Mouse (Mus musculus) stomach, embryonic 14.5 days (tissue): ENCODE measurements around the gene Mrpl53. TPM values are rescaled to one million over a fixed set of nuclear protein-coding genes. Genes with fewer than 3 reads are reported as not detected.

Experiments
- ATAC-seq: fragments of 200-750 bp; cut with Nextera tagmentation; 2 replicates; pipeline ENCODE4 v1.8.0; 2017; ENCODE audit warnings: low read depth, moderate TSS enrichment; ENCODE audit not compliant: insufficient number of reproducible peaks, insufficient read depth, low FRiP score
- H3K27ac ChIP-seq: fragments of 300-500 bp; sonication (generic); 2 replicates; pipeline ENCODE4 v1.5.1; 2014; ENCODE audit warnings: mild to moderate bottlenecking, low read length, moderate library complexity, mixed read lengths
- H3K27me3 ChIP-seq: fragments of 300-500 bp; sonication (generic); 2 replicates; pipeline ENCODE4 v1.6.1; 2014; ENCODE audit warnings: low read length, control low read depth, mixed read lengths; ENCODE audit not compliant: control insufficient read depth, insufficient read depth
- H3K36me3 ChIP-seq: fragments of 300-500 bp; sonication (generic); 2 replicates; pipeline ENCODE4 v1.6.1; 2014; ENCODE audit warnings: mild to moderate bottlenecking, control low read depth, low read length, moderate library complexity, mixed read lengths; ENCODE audit not compliant: control insufficient read depth, insufficient read depth
- H3K4me1 ChIP-seq: fragments of 300-500 bp; sonication (generic); 2 replicates; pipeline ENCODE4 v1.6.1; 2014; ENCODE audit warnings: low read length, control low read depth, mixed read lengths; ENCODE audit not compliant: control insufficient read depth, insufficient read depth
- H3K4me2 ChIP-seq: fragments of 300-500 bp; sonication (generic); replicated peaks from 2 replicates; pipeline ENCODE4 v1.6.1; 2014; ENCODE audit warnings: low read depth, low read length, control low read depth
- H3K4me3 ChIP-seq: fragments of 300-500 bp; sonication (generic); 2 replicates; pipeline ENCODE4 v1.5.1; 2014; ENCODE audit warnings: low read depth, low read length, control low read depth
- H3K9ac ChIP-seq: fragments of 300-500 bp; sonication (generic); replicated peaks from 2 replicates; pipeline ENCODE4 v1.6.1; 2014; ENCODE audit warnings: low read depth, mild to moderate bottlenecking, control low read depth, low read length, moderate library complexity, mixed read lengths
- H3K9me3 ChIP-seq: fragments of 300-500 bp; sonication (generic); 2 replicates; pipeline ENCODE4 v1.6.1; 2016; ENCODE audit warnings: low read depth, low read length, control low read depth; ENCODE audit not compliant: control insufficient read depth
- WGBS: fragments of 180-500 bp; shearing (Covaris S2); extraction: QIAGEN DNeasy Blood & Tissue Kit; methylation state at CpG from one replicate; pipeline ENCODE4 v1.1.7; 2014; 5-methylcytosine and 5-hydroxymethylcytosine counted together
- polyA plus RNA-seq: library from polyadenylated mRNA; unstranded; fragments of >200 nt; fragmentation: Nextera tagmentation; extraction: Ambion mirVana; gene quantifications from 2 replicates; pipeline ENCODE4 v1.2.1, GENCODE M21; 2014

Mrpl53 gene
- polyA plus RNA-seq, 1 experiment from 2014 or later = 129 TPM

- peak overlapping the region; percentile 66 for H3K4me3 ChIP-seq
- H3K4me2 ChIP-seq = peak overlapping the region; percentile 91
- under 1% methylated on average over 46 of the region's 52 CpGs for WGBS
- no peaks in the 10 kb centered on the region for H3K9me3 ChIP-seq
- no peak for ATAC-seq
- H3K9ac ChIP-seq = peak overlapping the region; percentile 87
- peaks cover 30% of the 10 kb centered on the region for H3K4me1 ChIP-seq
- H3K27me3 ChIP-seq = no peaks in the 10 kb centered on the region
- H3K27ac ChIP-seq = peak overlapping the region; percentile 99
- peaks cover 18% of the 10 kb centered on the region for H3K36me3 ChIP-seq
These were observed 13.2 kb downstream of the Mrpl53 start for GRCm38 (mm10) chr6:83121863-83122710.

GRCm38 (mm10) chr6:83122961-83123360 is 14.1 kb downstream of the Mrpl53 start:
- ATAC-seq = no peak
- WGBS = 91% methylated on average over 5 of the region's 5 CpGs

DNA sequence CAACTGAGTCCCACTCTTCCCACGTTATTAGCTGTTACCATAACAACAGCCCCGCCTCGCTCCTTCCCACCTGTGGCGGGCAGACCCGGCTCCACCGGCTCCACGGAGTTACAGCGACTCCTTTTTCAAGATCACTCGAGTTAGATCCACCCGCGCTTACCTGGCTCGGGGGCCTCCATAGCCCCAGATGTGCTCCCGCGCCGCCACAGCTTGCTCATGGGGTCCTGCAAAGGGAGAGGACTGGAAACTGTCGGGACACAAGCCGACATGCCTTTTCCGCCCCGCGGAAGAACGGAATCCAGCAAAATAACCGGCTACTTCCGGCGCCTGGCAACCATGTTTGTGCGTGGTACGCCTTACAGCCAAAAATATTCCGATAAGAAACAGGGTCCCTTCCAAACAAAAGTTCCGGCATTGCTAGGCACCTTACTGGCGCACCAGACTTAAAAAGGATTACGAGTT is 16.0 kb downstream of the Mrpl53 start:
- peak; percentile 5; the same call in 1 of the 2 replicates for ATAC-seq
- peak overlapping the region; percentile 63 for H3K9ac ChIP-seq
- peak overlapping the region; percentile 79 for H3K4me3 ChIP-seq
- WGBS = under 1% methylated on average over 30 of the region's 30 CpGs
- H3K4me2 ChIP-seq = peak overlapping the region; percentile 92
- no peaks in the 10 kb centered on the region for H3K9me3 ChIP-seq
- H3K27ac ChIP-seq = 0 out of 2 replicates have a peak overlapping the region, but pooled peaks have one; percentile 44
- no peaks in the 10 kb centered on the region for H3K36me3 ChIP-seq
- peaks cover 26% of the 10 kb centered on the region for H3K4me1 ChIP-seq
- H3K27me3 ChIP-seq = no peaks in the 10 kb centered on the region

More at GRCm38 (mm10) chr6:83122961-83123360, 14.1 kb downstream of the Mrpl53 start:
- no peaks in the 10 kb centered on the region for H3K27me3 ChIP-seq
- H3K4me3 ChIP-seq = no peak overlapping the region
- no peaks in the 10 kb centered on the region for H3K9me3 ChIP-seq
- peak overlapping the region; percentile 99; the same call in 1 of the 2 replicates for H3K27ac ChIP-seq
- H3K36me3 ChIP-seq = peaks cover 13% of the 10 kb centered on the region; the same call in 1 of the 2 replicates
- H3K4me2 ChIP-seq = peak overlapping the region; percentile 91
- H3K4me1 ChIP-seq = peaks cover 30% of the 10 kb centered on the region
- no peak overlapping the region for H3K9ac ChIP-seq

DNA sequence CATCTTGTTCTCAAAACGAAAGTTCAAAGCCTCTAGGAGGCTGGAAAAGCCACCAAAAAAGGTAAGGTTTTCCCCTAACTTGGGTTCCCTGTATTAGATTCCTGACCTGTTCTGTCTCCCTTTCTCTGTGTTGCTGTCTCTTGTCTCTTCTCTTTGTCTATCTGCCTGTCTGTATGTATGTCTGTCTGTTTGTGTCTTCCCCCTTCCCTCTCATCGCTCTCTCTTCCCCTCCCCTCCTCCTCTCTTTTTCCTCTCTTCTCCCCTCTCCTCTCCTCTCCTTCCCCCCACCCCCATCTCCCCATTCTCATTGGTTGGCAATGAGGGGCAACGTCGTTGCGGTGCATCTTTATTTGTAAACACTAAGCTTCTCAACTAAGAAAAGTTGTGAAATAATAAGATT is 16.5 kb downstream of the Mrpl53 start, which contains the start of gene Ino80b:
Gene Ino80b, minus strand, starts transcription at position 101 of the 400 bp plus-strand sequence.
- Histone ChIP-seq H3K4me1 (peaks cover 21% of the 10 kb centered on the region), H3K9me3 (no peaks in the 10 kb centered on the region), H3K36me3 (no peaks in the 10 kb centered on the region), H3K4me3 (peak within 1 kb of the TSS; percentile 79), H3K9ac (peak within 1 kb of the TSS; percentile 63), H3K27ac (0 out of 2 replicates have a peak within 1 kb of the TSS, but pooled peaks have one; percentile 44), H3K4me2 (peak within 1 kb of the TSS; percentile 92), H3K27me3 (no peaks in the 10 kb centered on the region)
- 28% methylated on average over 5 of the region's 5 CpGs for WGBS
- ATAC-seq = no peak

GRCm38 (mm10) chr6:83127419-83127818 is 18.6 kb downstream of the Mrpl53 start:
- whole genome bisulfite sequencing = 92% methylated on average over 5 of the region's 5 CpGs
- H3K27ac ChIP-seq = no peak overlapping the region
- no peak overlapping the region for H3K4me2 ChIP-seq
- H3K36me3 ChIP-seq = no peaks in the 10 kb centered on the region
- H3K4me1 ChIP-seq = peaks cover 15% of the 10 kb centered on the region
- ATAC-seq = no peak
- H3K9ac ChIP-seq = no peak overlapping the region
- no peak overlapping the region for H3K4me3 ChIP-seq
- no peaks in the 10 kb centered on the region for H3K9me3 ChIP-seq
- H3K27me3 ChIP-seq = no peaks in the 10 kb centered on the region

- no peak overlapping the region for H3K4me2 ChIP-seq
- WGBS = 55% methylated on average over 6 of the region's 6 CpGs
- H3K4me1 ChIP-seq = peaks cover 16% of the 10 kb centered on the region
- no peak overlapping the region for H3K4me3 ChIP-seq
- H3K27ac ChIP-seq = peak overlapping the region; percentile 68
- no peaks in the 10 kb centered on the region for H3K27me3 ChIP-seq
- no peaks in the 10 kb centered on the region for H3K36me3 ChIP-seq
- peak; percentile 55; the same call in 1 of the 2 replicates for ATAC-seq
- H3K9ac ChIP-seq = no peak overlapping the region
- no peaks in the 10 kb centered on the region for H3K9me3 ChIP-seq
These were observed 22.7 kb downstream of the Mrpl53 start for GRCm38 (mm10) chr6:83131469-83132034.

DNA sequence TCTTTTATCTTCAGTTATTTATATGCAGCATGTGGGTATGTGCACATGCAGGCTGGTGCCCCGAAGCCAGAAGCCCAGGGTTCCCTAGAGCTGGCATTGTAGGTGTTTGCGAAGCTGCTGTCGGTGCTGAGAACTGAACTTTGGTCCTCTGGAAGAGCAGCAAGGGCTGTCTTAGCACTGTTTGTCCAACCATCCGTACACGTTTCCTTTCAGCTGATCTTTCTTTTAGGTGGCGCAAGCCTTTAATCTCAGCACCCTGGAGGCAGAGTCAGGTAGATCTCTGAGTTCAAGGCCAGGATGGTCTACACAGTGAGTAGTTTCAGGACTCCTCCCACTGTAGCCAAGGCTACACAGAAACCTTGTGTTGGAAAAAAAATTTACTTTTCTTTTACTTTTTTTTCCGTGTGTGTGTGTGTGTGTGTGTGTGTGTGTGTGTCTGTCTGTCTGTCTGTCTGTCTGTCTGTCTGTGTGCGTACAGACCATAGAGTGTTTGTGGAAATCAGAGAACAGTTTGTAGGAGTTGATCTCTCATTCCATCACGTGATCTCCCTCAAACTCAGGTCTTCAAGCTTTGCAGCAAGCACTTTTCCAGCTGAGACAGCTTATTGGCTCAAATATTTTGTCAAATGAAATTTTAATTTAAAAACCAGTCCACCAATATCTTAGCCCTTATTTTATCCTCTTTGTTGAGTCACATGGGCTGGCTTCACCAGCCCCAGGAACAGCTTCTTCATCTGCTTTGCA is 23.5 kb downstream of the Mrpl53 start:
- H3K27ac ChIP-seq = peak overlapping the region; percentile 44; the same call in 1 of the 2 replicates
- no peaks in the 10 kb centered on the region for H3K27me3 ChIP-seq
- no peak overlapping the region for H3K4me2 ChIP-seq
- peaks cover 16% of the 10 kb centered on the region for H3K4me1 ChIP-seq
- H3K9me3 ChIP-seq = no peaks in the 10 kb centered on the region
- H3K36me3 ChIP-seq = no peaks in the 10 kb centered on the region
- ATAC-seq = no peak
- H3K4me3 ChIP-seq = no peak overlapping the region
- 75% methylated on average over 9 of the region's 9 CpGs for WGBS
- no peak overlapping the region for H3K9ac ChIP-seq

- peaks cover 23% of the 10 kb centered on the region for H3K4me1 ChIP-seq
- ATAC-seq = no peak
- no peak overlapping the region for H3K4me2 ChIP-seq
- H3K36me3 ChIP-seq = no peaks in the 10 kb centered on the region
- H3K4me3 ChIP-seq = no peak overlapping the region
- no peaks in the 10 kb centered on the region for H3K27me3 ChIP-seq
- WGBS = 55% methylated on average over 3 of the region's 3 CpGs
- H3K9me3 ChIP-seq = no peaks in the 10 kb centered on the region
- H3K27ac ChIP-seq = no peak overlapping the region
- H3K9ac ChIP-seq = no peak overlapping the region
These were observed 25.4 kb downstream of the Mrpl53 start for GRCm38 (mm10) chr6:83134226-83134625.
